Mouse (Mus musculus) layer of hippocampus, adult 9-11 months (tissue): ENCODE data around the gene Prrg3.
A peak's percentile ranks its signal among the peaks of the same experiment; 100 is the strongest.
"Not testable (repeated sequence)": the region's sequence is repeated elsewhere in the genome, so short reads cannot be mapped to it uniquely, and the experiment has no call there.

Experiments used
- DNase-seq: peaks from one replicate; pipeline ENCODE4 v3.0.0; 2022

The Prrg3 gene

DNA sequence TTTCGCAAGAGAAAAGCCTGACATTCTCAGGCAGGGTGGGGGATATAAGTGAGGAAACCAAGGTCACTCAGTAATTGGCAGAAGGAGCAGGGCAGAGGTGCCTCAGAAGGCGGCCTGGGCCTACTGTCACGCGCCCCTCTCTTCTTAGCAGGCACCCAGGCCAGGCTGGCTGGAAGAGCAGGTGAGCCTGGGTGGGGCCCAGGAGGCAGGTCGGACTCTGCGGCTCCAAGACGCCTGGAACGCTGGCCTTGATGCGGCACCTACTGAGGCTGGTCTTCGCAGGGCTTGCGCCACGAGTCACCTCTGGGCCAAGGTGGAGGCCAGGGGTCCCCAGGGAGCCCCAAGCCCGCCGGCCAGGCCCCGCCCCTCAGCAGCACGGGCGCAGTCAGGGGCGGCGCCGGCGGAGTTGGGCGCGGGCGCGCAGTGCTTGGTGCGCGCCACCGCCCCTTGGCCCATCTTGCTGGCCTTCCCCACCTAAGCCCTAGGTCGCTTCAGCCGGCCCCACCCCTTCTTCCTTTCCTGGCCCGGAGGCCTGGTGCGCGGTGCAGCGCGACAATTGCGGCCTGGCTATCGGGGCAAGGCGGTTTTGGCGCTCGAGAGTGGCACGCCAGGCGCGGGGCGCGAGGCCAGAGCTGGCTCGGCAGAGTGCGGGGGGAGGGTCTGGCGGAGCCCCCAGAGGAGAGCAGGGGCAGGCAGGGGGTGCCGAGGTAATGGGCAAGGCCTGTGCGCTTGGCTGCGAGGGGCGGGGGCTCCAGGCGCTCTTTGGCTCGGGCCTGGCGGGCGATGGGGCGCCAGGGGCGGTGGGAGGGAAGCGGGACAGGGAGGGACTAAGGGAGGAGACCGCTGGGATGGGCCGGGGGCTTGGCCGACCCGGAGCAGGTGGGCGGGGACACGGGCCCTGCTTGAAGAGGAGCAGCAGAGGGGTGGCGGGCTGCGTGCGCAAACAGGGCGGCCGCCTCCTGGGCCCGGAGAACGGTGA is at the start of gene Prrg3:
Gene Prrg3 (plus strand): TSS at position 552 of the 979 bp plus-strand sequence.
- peak; percentile 11 for DNase-seq

DNA sequence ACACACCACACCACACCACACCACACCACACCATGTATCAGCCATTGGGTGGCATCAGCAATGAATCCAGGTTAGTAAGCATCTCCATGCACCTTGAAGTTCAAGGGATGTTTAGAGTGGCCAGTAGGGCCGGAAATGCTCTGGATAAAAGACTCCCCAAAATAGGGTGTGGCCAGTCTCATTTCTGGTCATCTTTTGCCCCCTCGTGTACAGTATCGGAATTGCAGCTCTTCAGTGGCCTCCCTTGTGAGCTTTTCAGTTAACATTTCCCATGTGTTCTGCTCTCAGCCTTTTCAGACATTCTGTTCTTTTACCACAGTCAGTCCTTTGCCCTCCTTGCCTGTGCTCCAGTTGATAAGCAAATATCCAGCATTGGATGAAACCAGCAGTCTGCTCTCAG is 15.8 kb upstream of the Prrg3 start:
- DNase-seq, result peak; percentile 7

DNA sequence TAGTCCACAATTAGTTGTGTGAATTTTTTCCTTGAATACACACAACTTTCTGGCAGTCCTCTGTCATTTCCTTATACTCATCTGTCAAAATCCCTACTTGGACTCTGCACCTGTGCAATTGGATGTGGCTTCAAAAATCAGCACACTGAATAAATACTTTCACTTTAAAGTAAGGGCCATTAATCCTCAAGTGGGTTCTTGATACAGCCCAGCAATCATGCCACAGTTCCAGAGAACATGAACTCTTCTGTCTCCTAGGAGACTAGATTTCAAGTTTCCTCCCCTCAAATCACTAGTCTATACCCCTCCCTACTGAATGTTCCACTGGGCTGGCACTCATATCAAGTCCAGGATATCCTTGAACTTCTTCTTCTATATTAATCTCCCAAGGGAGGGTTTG is 4.1 kb upstream of the Prrg3 start:
- DNase-seq, result no peak

DNA sequence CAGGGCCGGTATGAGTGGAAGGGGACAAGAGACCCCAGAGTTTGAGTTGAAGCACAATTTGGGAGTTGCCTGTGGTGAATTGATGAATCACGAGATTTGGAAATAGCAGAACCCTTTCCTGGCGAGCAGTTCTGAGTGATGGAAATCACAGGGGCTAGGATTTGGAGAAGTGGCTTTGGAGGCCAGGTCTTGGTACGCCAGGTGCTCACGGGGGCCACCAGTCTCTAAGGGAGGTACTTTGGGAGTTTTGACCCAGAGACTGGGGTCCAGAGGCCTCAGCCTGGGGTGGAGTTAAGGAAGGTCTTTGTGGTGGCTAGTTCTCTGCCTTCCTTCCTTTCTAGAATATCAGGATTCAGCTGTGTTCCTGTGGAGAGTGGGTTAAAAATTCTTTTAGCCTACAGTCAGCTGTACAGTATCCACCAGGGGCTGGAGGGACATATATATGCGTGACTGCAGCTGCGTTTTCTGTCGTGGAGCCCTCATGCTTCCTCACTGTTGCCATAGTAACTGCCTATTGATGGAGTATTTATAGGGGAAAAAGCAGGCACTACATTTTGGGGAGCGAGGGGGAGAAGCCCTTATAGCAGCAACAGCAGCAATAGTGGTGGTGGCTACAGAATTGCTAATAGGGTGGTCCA is 970 bp downstream of the Prrg3 start:
- DNase-seq, result no peak

DNA sequence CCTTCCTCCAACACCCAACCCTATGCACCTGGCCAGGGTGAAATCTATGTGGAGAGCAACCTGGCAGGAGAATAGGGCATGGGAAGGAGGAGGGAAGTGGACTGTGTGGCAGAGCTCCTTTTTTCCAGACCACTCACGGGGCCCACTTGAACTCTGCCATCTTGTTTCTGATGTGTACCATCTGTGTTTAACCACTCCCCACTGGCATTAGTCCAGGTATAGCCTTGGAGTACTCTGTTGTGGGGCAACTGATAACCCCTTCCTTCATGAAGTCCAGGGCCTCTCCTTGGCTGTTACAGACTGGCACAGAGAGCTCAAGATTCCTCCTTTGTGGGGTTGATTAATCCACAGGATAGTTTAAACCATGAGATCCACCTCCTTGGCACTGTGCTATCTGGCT is 5.8 kb downstream of the Prrg3 start:
- no peak for DNase-seq

DNA sequence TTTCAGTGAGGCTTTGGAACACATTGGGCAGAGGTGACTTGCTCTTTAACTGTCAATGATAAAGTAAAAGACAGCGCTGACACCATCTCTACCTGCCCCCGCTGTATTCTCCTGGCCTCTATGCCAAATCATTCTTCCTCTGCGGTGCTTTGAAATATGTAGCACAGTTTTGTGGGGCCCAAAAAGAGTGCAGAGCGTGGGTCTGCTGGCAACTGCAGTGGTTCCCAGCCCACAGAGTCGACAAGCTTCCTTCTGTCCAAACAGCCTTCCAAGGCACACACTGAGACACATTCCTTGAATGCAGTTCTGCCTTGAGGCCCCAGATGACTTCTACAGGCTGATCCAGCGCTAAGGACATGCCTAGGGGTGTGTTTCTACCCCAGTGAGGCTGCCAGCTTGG is 6.4 kb downstream of the Prrg3 start:
- peak; percentile 44 for DNase-seq

DNA sequence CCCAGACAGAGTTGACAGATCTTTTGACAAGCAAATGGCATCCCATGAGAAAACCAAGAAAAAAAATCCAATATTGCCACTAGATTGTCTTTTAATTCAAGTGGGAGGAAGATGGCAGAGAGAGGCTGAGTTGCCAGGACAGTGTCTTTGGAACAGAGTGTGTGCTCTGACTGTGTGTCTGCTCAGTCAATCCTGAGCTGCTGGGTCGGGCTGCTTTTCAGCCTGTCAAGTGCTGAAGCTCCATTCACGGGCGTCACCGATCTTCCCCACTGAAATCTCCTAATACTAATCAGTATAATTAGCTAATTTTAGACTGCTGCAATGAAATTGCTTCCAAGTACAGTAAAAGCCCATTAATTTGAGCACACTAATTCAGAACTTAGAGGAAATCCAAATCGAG is 8.9 kb downstream of the Prrg3 start:
- DNase-seq, result no peak

DNA sequence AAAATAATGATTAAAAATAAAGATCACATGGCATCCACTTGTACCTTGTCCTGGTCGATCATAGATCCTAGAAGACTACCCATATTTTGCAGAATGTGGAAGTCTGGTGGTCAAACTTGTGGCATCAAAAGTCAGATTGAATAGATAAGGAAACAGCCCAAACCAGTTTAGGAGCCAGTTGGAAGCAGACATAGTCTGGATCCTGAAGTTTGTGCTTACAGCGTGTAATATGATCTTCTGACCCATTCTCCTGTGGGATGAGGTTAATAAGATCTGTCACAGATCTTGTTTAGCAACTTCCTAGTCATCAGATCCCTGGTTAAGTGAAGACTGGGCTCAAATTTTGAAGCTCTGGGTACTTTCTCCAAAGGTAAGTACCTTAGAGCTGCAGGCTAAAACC is 10.3 kb downstream of the Prrg3 start, which contains the start of gene Fate1:
Gene Fate1 (plus strand): TSS at position 301 of the 400 bp plus-strand sequence.
- DNase-seq, result no peak

DNA sequence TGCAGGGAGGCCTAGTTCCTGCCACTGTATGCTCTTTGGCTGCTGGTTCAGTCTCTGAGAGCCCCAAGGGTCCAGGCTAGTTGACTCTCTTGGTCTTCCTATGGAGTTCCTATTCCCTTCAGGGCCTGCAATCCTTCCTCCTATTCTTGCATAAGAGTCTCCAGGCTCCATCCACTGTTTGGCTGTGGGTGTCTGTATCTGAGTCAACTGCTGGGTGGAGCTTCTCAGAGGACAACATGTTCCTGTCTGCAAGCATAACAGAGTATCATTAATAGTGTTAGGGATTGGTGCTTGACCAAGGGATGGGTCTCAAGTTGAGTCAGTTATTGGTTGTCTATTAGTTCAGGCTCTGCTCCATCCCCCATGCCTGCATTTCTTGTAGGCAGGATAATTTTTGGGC is 15.3 kb downstream of the Prrg3 start:
- DNase-seq, result not testable (repeated sequence)

DNA sequence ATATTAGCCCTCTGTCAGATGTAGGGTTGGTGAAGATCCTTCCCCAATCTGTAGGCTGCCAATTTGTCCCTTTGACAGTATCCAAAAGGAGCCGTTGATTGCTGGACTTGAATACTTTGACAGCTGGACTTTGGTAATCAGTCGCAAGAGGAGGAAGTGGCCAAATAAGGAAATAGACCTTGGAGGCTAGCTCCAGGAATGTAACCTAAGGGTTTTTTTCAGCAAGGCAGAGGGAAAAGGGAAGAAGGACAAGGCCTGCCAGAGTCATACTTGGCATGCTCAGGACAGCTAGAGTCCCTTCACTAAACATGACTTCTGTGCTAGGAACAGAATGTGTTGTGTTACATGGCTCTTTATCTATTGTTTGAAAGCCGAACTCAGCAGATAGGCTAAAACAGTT is 18.0 kb downstream of the Prrg3 start:
- DNase-seq, result no peak

DNA sequence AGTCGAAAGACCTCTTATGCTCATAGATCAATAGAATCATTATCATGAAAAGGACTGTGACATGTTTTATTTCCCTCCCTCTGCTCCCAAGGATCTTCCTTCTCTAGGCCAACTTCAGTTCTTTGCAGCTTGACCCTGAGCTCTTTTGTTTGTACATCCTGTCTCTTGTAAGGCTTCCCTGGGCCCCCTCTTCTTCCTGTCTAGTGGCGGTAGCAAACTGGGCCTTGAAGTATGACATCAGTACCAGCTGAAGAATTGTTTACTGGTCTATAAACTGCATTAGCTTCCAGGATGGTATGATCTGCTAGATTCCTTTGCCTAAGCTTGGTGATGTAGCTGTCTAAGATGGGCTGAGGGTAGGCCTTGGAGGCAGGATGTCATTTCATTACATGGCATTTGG is 18.9 kb downstream of the Prrg3 start:
- DNase-seq, result no peak

DNA sequence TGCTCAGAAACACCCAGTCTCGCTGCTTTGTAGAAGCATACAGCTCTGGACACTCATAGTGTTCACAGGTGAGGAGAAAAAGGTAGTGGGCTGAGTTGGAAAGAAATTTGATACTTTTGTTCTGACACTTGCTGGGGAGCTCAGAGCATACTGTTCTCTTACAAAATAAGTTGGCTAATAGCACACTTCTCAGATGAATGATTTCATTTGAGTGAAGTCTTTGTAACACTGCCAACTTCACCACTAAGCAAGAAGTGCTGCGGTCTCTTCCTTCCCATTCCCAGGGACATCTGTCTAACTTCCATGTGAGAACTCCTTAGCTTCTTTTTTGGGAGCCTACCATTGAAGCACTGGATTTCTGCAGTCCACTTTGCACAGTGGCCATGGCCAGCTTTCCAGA is 20.8 kb downstream of the Prrg3 start:
- no peak for DNase-seq

DNA sequence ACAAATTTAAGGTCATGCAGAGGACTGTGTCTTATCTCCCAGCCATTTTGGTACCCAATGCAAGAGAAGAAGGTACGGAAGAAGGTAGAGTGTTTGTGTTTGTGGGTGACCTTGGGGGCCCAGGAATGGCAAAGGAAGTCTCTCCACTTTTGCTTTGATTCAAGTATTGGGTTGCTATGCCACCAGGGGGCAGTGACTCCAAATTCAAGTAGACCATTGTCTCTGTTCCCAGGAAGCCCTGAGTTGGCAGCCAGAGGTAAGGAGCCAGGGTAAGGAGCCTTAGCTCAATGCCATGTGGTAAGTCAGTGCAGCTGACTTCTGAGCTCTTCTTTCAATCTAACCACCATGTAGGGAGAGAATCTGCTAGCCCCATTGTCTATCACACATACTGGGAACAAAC is 21.4 kb downstream of the Prrg3 start:
- DNase-seq, result no peak

DNA sequence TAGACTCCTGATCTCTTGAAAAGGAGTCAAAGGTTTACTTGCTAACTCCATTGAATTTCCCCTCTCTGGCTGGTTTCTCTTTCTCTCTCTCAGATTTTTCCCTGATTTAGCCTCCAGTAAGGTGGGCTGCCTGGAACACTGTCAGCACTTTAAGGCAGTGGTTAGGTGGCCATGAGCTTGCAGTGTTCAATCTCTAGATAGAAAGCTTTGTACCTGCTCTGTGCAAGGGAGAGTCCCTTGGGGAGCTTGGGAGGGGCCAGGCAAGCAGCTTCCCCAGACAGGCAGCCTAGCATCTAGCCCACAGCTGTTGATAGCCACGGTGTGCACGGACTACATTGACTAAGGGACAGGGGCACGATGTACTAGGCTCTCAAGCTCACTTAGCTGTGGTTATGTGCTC is 29.1 kb downstream of the Prrg3 start, which contains the start of gene Cnga2:
Gene Cnga2 (plus strand): TSS at position 301 of the 400 bp plus-strand sequence.
- DNase-seq, result no peak

DNA sequence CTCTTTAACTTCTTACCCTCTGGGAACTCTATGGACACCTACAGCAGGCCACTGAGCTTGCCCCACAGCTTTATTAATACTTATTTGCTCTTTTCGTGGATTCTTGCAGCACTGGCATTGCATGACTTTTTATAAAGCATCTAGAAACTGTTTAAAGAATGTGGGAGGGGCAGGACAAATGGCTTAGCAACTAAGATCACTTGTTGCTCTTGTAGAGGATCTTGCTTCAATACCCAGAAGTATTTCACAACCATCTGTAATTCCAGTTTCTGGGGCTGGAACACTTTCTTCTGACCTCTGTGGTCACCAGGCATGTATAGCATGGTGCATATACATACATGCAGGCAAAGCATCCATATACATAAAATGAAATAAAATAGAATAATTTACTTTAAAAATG is 33.5 kb downstream of the Prrg3 start:
- DNase-seq, result no peak

DNA sequence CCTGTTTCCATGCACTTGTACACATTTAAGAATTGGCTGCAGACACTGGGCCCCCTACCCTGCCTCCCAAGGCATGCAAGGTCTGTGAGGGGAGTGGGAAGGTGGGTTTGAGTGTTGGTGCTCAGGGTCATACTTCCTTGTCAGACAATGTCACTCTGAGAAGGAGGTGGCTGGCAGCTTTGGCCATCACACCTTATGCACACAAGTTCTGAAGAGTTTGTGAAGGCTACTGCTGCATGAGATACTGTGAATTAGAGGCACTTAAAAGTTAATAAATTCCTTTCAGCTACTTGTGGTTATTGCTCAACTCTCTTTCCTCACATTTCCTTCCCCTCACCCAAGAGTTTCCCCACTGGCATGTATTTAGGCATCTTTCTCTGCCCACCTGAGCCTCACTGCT is 47.5 kb downstream of the Prrg3 start:
- no peak for DNase-seq

DNA sequence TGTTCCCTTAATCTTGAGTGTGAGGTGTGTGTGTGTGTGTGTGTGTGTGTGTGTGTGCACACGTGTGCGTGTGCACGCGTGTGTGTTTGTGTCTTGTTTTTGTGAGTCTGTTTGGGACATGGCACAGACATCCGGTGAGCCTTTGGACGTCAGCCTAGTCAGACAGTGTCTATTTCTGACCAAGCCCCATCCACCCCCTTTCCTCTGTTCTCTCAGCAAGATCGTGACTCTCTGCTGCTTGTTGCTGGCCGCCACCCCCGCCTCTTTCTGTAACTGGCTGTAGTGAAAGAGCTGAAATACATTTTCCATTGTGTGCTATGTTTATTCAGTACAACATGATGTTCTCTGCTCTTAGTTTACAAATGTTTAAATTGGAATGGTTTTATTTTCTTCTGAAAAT is 49.8 kb downstream of the Prrg3 start:
- peak; percentile 76 for DNase-seq

DNA sequence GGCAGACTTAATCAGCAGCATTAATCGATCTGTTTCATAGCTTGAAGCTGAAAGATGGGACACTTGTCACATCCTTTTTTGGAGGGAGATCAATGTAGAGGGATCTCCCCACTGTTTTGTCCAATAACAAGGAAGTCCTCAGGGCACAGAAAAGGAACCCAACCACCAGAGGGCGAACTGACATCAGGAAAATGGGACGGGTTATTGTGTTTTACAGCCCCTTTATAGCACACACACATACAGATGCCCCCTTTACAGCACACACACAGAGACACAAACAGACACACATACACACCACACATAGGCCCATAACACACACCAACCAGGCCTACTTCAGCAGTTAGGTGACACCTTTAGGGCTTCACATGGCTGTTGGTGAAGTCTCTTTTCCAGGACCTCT is 50.4 kb downstream of the Prrg3 start:
- DNase-seq, result peak; percentile 34

DNA sequence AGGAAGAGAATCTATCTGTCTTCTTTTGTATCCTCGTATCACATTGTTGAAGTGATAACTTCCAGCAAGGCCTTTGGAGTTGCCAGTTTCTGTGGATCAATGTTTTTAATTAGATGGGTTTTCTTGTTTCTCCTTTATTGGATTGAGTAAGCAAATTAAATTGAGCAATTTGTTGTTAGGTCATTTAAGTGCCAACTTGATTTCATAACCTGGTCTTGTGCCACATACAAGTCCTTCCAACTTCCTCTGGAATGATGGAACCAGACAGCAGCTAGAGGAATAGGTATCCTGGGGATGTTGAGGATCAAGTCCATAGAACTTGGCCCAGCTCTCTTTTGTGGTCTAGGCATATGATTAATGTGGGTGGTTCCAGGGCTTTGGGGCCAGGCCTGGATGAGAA is 59.8 kb downstream of the Prrg3 start:
- DNase-seq, result no peak
